Mouse (Mus musculus): Measurements from ENCODE around the gene Prelid3b. TPM values are rescaled to one million over a fixed set of nuclear protein-coding genes. Genes with fewer than 3 reads are reported as not detected.

Prelid3b gene
- total RNA-seq, 2 experiments from 2014 or later, result 38.7 to 56.3 TPM

DNA sequence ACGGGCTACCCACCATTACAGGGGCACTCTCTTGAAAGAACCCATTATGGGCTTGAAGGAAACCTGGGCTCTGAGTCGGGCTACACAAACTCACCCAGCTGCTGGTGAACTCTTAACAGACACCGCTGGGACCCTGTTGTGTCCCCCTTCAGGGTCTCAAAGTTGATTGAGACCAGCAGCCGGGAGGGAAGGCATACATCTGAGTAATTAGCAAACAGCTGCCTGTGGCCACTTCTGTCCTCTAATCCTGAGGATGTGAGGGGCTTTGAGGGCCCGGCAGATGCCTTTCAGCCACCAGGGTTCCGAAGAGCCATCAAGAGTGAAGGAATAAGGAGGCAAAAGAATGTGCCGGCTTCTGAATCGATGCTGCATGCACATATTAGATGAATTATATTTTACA is 26.0 kb downstream of the Prelid3b start:
- Histone ChIP-seq H3K27ac (no peak overlapping the region), H3K4me3 (no peak overlapping the region)
- intact Hi-C loops (cut with DNase I), result no loop called here
- TF ChIP-seq CTCF (IDR thresholded peaks at IDR 0.05), result no peak
- DNase-seq, result no peak

- no peak for DNase-seq
- no peak overlapping the region for H3K27ac ChIP-seq
- no peak for TF ChIP-seq CTCF (IDR thresholded peaks at IDR 0.05)
- intact Hi-C loops (cut with DNase I), result no loop called here
- no peak overlapping the region for H3K4me3 ChIP-seq
Measured at GRCm38 (mm10) chr2:174446492-174446891, 26.4 kb downstream of the Prelid3b start.

- intact Hi-C loops (cut with DNase I), result no loop called here
- no peak for DNase-seq
- no peak overlapping the region for H3K27ac ChIP-seq
- H3K4me3 ChIP-seq, result no peak overlapping the region
- TF ChIP-seq CTCF (IDR thresholded peaks at IDR 0.05), result no peak
Measured at GRCm38 (mm10) chr2:174445018-174445417, 27.9 kb downstream of the Prelid3b start.

DNA sequence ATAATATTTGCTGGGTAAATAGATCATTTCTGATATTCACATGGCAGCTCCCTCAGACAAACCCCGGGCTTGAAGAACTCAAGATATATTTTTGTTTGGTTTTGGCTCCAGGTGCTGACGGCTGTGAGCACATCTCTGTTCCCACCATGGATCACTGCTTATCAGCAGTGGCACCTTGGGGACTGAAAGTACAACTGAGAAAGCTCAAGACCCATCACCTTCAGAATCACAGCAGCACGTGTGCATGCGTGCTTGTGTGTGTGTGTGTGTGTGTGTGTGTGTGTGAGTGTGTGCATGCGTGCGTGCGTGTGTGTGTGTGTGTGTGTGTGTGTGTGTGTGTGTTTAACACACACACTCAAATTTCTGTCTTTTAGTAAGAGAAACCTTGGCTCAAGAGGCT is 28.5 kb downstream of the Prelid3b start:
- intact Hi-C loops (cut with DNase I), result no loop called here
- H3K27ac ChIP-seq, result no peak overlapping the region
- H3K4me3 ChIP-seq, result no peak overlapping the region
- no peak for TF ChIP-seq CTCF (IDR thresholded peaks at IDR 0.05)
- no peak for DNase-seq

DNA sequence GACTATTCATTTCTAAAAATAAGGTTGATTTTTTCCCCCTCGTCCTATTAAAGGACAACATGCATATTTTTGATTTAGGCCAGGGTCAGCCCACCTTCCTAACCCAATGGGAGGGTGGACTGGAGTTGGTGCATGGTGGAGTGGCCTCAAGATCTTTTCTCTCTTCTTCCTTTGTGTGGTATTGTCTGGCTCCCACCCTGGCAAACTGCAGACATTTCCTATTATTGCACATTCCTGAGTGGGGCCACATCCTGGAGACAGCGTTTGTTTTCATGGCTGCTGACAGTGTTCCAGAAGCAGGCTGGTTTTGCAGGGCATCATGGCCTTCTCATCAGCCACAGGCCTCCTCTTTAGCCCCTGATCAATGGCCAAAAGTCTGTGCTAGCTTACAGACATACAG is 29.8 kb downstream of the Prelid3b start:
- no peak for TF ChIP-seq CTCF (IDR thresholded peaks at IDR 0.05)
- intact Hi-C loops (cut with DNase I), result no loop called here
- Histone ChIP-seq H3K27ac (peak overlapping the region; percentile 75), H3K4me3 (no peak overlapping the region)
- peak; percentile 17 for DNase-seq

DNA sequence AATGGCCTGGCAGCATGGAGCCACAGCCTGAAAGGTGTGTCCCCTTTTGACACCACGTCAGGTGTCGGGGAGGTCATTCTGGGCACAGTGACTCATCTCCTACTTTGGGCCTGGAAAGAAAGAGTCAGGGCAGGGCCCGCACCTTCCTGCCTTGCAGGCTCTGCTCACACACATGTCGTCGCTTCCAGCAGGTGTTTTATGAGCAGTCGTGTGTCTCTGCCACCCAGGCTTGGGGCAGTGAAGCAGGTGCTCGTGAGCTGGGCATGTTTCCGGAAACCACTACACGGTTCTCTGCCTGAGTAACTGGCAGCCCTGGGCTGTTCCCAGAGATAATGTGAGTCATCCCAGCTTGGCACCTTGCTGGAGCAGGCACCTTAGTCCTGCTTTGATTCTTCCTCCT is 30.4 kb downstream of the Prelid3b start:
- H3K4me3 ChIP-seq, result no peak overlapping the region
- H3K27ac ChIP-seq, result peak overlapping the region; percentile 75
- no peak for TF ChIP-seq CTCF (IDR thresholded peaks at IDR 0.05)
- intact Hi-C loops (cut with DNase I), result no loop called here
- DNase-seq, result peak; percentile 47

- peak overlapping the region; percentile 75 for H3K27ac ChIP-seq
- no peak for TF ChIP-seq CTCF (IDR thresholded peaks at IDR 0.05)
- DNase-seq, result no peak
- H3K4me3 ChIP-seq, result no peak overlapping the region
- intact Hi-C loops (cut with DNase I), result no loop called here
Measured at GRCm38 (mm10) chr2:174441898-174442297, 31.0 kb downstream of the Prelid3b start.

DNA sequence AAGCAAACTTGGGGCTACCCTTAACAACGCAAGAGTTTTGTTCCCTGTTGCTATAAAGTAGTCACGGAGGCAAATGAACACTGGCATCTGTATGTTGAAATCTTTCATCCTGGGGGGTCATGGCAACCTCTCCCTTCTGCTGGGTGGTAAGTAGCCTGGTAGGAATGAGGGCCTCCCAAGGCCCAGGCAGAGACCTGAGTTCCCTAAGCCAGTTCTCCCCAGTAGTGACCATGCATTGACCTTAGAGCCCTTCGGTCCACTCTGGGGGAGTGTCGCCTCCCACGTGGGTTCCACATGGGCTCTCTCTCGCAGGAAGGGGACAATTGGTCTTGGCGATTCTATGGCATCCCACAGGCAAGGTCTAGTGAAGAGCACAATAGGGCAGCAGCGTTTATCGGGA is 32.9 kb downstream of the Prelid3b start:
- DNase-seq, result no peak
- H3K4me3 ChIP-seq, result no peak overlapping the region
- intact Hi-C loops (cut with DNase I), result no loop called here
- no peak for TF ChIP-seq CTCF (IDR thresholded peaks at IDR 0.05)
- no peak overlapping the region for H3K27ac ChIP-seq

DNA sequence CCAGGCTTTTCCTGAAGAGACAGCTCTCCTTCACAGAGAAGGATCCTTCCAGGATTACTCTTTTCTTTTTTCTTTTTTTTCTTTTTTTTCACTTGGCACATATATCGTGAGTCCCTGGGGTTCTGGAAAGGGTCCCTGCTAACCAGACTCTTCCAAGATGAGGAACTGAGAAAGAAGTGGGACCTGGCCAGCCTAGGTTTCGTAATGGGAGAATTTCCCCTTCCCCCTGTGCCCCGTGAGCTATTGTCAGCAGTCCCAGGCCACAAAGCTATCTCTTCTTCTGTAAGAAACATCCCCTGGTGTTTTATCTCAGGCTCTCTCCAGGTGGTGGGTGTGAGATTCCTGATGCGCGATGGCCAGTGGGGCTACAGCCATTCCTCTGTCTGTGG is 33.4 kb downstream of the Prelid3b start:
- intact Hi-C loops (cut with DNase I), result no loop called here
- DNase-seq, result peak; percentile 14
- peak overlapping the region; percentile 86 for H3K4me3 ChIP-seq
- TF ChIP-seq CTCF (IDR thresholded peaks at IDR 0.05), result no peak
- peak overlapping the region; percentile 86 for H3K27ac ChIP-seq

DNA sequence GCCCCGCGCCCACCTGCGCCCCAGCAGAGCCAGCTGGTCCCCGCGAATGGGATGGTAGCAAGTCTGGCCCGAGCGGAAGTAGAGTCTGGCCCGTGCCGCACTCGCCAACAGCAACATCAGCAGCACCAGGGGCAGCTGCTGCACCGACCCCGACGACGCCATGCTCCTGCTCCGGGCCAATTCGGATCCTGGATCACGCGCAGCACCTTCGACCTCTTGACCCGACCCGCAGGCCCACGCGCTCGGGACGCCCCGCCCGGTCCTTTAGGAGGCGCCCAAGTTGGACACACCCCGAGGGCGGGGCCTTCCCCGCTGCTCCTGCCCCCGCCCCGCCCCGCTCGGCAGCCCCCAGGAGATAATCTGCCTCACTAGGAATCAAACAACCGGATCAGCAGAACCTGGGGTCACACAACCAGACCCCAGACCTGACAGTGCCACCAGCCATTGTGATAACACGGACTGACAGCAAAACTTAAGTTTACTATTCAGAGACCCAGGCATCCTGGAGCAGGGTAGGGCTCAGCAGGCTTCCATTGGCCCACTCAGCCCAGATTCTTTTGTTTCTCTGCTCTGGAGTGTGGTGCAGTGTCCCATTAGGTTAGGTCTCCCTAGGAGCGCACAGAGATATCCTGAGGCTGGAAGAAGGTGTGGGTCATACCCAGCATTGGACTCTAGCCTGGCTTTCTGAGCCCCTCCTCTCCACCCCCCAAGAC is 34.0 kb downstream of the Prelid3b start, which contains the start of gene Ctsz:
TSS of gene Ctsz (minus strand) at position 303 of the 713 bp plus-strand sequence.
- no peak for TF ChIP-seq CTCF (IDR thresholded peaks at IDR 0.05)
- intact Hi-C loops (cut with DNase I), result no loop called here
- Histone ChIP-seq H3K27ac (peak within 1 kb of the TSS; percentile 86), H3K4me3 (peak within 1 kb of the TSS; percentile 86)
- peak; percentile 89 for DNase-seq

GRCm38 (mm10) chr2:174438181-174438580 is 34.7 kb downstream of the Prelid3b start:
- TF ChIP-seq CTCF (IDR thresholded peaks at IDR 0.05), result no peak
- peak overlapping the region; percentile 86 for H3K27ac ChIP-seq
- intact Hi-C loops (cut with DNase I), result no loop called here
- peak overlapping the region; percentile 86 for H3K4me3 ChIP-seq
- DNase-seq, result no peak

DNA sequence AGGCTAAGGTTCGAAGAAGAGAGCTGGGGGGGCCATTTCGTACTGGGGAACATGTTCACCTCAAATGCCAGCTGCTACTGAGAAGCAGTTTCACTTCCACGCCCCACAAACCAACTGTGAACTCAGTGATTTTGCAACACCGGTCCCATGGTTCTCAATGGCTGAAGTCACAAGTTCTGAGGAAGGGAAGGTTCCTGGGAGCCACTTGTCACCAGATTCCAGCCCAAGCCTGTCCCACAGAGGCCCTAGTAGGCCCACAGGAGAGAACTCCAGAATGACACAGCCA is 35.2 kb downstream of the Prelid3b start:
- peak overlapping the region; percentile 86; the same call in 1 of the 2 replicates for H3K27ac ChIP-seq
- intact Hi-C loops (cut with DNase I), result no loop called here
- peak; percentile 32 for DNase-seq
- H3K4me3 ChIP-seq, result peak overlapping the region; percentile 86
- no peak for TF ChIP-seq CTCF (IDR thresholded peaks at IDR 0.05)

- Histone ChIP-seq H3K27ac (peak overlapping the region; percentile 35), H3K4me3 (peak overlapping the region; percentile 18)
- intact Hi-C loops (cut with DNase I), result no loop called here
- no peak for TF ChIP-seq CTCF (IDR thresholded peaks at IDR 0.05)
- DNase-seq, result peak; percentile 14
Measured at GRCm38 (mm10) chr2:174436916-174437696, 35.8 kb downstream of the Prelid3b start.
